Mouse (Mus musculus) forelimb bud, embryonic 11.5 days (tissue): ENCODE results near the gene Gm20422.
"Not testable (repeated sequence)": the region's sequence is repeated elsewhere in the genome, so short reads cannot be mapped to it uniquely, and the experiment has no call there.

Experiments used
- DNase-seq: peaks from one replicate; pipeline ENCODE4 v3.0.0-alpha.2; 2012; ENCODE audit warnings: low read depth, low spot score

The Gm20422 gene

DNA sequence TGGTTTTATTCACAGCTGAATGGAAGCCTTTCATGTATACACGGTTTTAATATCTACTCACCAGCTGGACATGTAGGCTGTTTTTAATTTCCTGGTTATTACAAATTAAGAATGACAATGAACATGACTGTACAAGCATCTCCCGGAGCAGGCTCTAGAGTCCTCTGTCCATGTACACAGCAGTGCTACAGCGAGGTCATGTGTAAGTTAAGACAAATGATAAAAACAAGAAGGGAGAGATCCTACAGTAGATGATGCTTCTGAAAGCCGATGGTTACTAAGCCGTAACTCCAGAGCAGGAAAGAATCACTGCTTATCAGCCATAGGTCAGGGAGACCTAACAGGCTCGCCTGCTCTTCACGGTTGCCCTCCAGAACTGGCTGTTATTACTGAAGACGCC lies 61.2 kb downstream of the Gm20422 start:
- DNase-seq = no peak

DNA sequence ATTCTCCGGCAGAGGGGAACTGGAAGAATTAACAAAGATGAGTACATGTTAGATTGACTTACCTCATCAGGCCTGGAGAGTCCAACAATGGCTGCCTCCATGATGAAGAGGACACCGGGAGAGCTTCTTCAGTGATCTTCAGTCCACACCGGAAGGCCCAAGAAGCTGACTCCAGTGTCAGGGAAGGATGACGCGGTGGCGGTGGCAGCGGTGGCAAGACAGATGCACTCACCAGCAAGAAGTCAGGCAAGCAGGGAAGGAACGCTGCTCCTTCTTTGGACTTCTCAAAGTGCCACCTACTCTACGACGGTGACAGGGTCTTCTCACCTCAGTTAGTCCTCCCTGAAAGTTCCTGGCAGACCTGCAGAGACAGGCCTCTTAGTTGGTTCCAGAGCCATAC lies 64.1 kb downstream of the Gm20422 start, which contains the start of gene Zfp869:
TSS of gene Zfp869 (minus strand) at position 101 of the 400 bp plus-strand sequence.
- not testable (repeated sequence) for DNase-seq

DNA sequence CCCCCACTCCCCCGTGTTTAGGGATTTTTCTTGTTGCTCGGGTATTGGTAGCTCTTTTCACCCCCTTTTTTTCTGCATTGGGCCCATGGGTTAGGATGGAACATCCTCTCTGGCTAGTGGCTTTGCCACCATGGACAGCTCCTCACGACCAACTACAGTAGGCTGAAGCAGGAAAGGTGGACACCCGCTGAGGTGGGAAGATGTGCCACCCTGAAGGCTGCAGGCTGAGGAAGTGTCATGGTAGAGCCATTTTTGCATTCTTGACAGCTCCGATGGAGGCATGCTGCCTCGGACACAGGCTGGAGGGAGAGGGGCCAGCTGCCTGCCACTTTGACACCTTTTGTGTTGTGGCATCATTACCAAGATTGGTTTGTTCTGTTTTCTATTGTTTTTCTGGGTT lies 72.9 kb downstream of the Gm20422 start:
- no peak for DNase-seq
